In the genomic region with DNA sequence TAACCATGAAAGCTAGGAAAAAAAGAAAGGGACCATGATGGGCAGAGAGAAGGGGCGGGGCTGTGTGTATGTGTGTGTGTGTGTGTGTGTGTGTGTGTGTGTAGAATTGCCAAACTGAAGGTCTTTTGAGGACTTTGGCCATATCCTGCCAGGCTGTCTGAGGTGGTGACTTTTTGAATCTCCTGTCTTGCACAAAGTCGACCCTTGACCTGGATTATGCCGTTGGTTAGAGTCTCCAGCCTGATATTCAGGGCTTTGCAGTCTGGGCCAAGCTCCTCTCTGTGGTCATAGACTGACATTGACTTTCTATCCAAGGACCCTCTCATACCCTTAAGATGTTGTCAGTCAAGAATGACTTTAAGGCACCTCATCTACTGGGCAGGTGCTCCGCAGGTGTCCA, we compare ENCODE assay signal across 19 mouse cellular contexts.
"Had no signal": no experiment of that assay in that cellular context is flagged by ENCODE, and none has a peak within 500 bp of the region (broad histone marks: within the 10 kb centered on the region; RNA-seq: fewer than 3 reads in every experiment).

No protein-coding gene starts in this region.

- H3K4me3 ChIP-seq: midbrain, embryonic 10.5 days; midbrain, embryonic 12.5 days; myocyte; neural tube, embryonic 13.5 days; neural tube, embryonic 15.5 days had no signal

- H3K9ac ChIP-seq: lung, embryonic 14.5 days; midbrain, embryonic 12.5 days; neural tube, embryonic 13.5 days; neural tube, embryonic 15.5 days had no signal

- ATAC-seq: midbrain, embryonic 16.5 days had no signal

- H3K4me2 ChIP-seq: lung, embryonic 14.5 days; midbrain, embryonic 12.5 days; neural tube, embryonic 13.5 days; neural tube, embryonic 15.5 days had no signal

- H3K27ac ChIP-seq: midbrain, embryonic 10.5 days; midbrain, embryonic 12.5 days; neural tube, embryonic 13.5 days; neural tube, embryonic 15.5 days had no signal

- H3K27me3 ChIP-seq: midbrain, embryonic 12.5 days; neural tube, embryonic 13.5 days; neural tube, embryonic 15.5 days had no signal

- H3K9me3 ChIP-seq: midbrain, embryonic 10.5 days; midbrain, embryonic 12.5 days; neural tube, embryonic 15.5 days had no signal

- DNase-seq: lung, adult 18-20 months; lung, embryonic 14.5 days; lung, postnatal 10 days; lung, postnatal 4 days; midbrain, embryonic 14.5 days; retina, postnatal 1 day; right cerebral cortex, adult 18-20 months; right cerebral cortex, postnatal 25 days; right cerebral cortex, postnatal 4 days; spleen, adult 18-20 months; thymus, adult 18-20 months; thymus, postnatal 25 days; thymus, postnatal 4 days had no signal
